Mouse (Mus musculus): ENCODE measurements around the gene Mrrf. TPM values are rescaled to one million over a fixed set of nuclear protein-coding genes. Genes with fewer than 3 reads are reported as not detected.
"Not testable (repeated sequence)": the region's sequence is repeated elsewhere in the genome, so short reads cannot be mapped to it uniquely, and the experiment has no call there.

Gene Mrrf
- polyA plus RNA-seq, 1 experiment = 21.1 TPM

DNA sequence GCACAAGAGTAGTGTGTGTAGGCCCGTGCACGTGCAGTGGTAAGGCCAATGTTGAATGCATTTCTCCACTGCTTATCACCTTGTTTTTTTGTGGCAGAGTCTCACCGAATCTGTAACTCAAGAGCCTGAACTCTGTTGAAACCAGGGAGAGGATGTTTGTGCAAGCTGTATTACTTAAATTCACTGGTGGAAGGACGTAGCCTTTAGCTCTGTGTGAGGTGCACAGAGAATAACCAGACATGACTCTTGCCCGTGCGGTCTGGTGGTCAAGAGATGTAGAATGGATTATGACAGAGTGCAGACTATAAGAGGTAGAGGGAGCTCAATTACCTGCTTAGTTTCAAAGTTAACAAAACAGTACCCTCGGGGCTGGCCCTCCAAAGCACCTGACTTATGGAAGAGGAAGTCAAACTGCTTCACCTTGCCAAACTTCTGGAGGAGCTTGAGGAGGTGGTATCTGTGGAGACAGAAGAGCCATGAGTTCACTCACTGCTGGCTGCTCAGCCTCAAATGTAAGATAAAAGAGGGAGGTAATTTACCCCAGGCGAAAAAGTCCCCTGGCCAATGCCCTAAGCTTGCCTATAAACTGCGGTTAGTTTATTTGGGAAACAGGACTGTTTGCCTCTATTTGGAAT lies 9.3 kb upstream of the Mrrf start:
- H3K4me1 ChIP-seq (ENCODE audit: control insufficient read depth, insufficient read depth, low read length) = no peaks in the 10 kb centered on the region; the same call in 1 of the 2 replicates
- H3K27ac ChIP-seq (ENCODE audit: insufficient read depth, low read length) = no peak overlapping the region
- TF ChIP-seq CTCF (IDR thresholded peaks at IDR 0.05; ENCODE audit: extremely low read depth, insufficient read depth, low read length) = no peak
- TF ChIP-seq POLR2A (IDR thresholded peaks at IDR 0.05; ENCODE audit: extremely low read depth, insufficient read depth, low read length) = no peak
- H3K4me3 ChIP-seq (ENCODE audit: insufficient read depth, low read length) = no peak overlapping the region

DNA sequence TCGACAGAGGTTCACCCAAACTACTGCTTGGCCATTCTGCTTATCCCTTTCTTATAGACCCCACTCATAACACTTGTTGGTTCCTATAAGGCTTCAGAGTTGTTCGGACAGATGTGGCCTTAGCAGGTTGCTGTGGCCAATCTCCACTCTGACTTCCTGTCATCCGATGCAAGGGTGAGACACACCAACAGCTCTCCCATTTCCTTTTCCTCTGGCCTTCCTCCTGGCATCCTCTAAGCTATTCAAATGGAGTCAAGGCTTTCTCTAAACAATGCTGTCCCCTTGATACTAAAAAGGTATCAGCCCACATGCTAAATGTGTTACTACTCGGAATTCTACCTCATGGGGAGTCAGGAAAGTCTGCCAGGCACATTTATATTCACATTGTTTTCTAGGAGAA lies 8.2 kb upstream of the Mrrf start:
- Histone ChIP-seq H3K4me1 (ENCODE audit: control insufficient read depth, insufficient read depth, low read length) (no peaks in the 10 kb centered on the region; the same call in 1 of the 2 replicates), H3K27ac (ENCODE audit: insufficient read depth, low read length) (no peak overlapping the region), H3K4me3 (ENCODE audit: insufficient read depth, low read length) (no peak overlapping the region)
- TF ChIP-seq POLR2A (IDR thresholded peaks at IDR 0.05; ENCODE audit: extremely low read depth, insufficient read depth, low read length) = no peak
- no peak for TF ChIP-seq CTCF (IDR thresholded peaks at IDR 0.05; ENCODE audit: extremely low read depth, insufficient read depth, low read length)

DNA sequence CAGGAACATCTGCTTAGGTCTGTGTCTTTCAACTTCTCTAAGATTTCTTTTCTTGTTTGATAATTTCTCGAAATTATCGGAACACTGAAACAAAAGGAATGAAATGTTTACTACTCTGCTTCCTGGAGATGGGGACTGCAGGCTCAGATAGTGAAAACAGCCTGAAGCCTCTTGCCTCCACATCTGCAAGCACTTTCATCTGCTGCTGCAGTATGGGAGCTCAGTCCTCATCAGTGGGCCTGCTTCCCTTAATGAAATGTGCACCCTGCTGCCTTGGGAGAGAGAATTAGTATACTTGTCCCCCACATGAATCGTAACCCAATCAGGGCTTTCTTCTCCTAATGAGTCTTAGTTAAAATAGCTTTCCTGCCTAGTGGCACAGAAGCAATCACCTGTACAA lies 7.1 kb upstream of the Mrrf start:
- Histone ChIP-seq H3K27ac (ENCODE audit: insufficient read depth, low read length) (no peak overlapping the region), H3K4me1 (ENCODE audit: control insufficient read depth, insufficient read depth, low read length) (no peaks in the 10 kb centered on the region; the same call in 1 of the 2 replicates), H3K4me3 (ENCODE audit: insufficient read depth, low read length) (no peak overlapping the region)
- no peak for TF ChIP-seq CTCF (IDR thresholded peaks at IDR 0.05; ENCODE audit: extremely low read depth, insufficient read depth, low read length)
- TF ChIP-seq POLR2A (IDR thresholded peaks at IDR 0.05; ENCODE audit: extremely low read depth, insufficient read depth, low read length) = no peak

DNA sequence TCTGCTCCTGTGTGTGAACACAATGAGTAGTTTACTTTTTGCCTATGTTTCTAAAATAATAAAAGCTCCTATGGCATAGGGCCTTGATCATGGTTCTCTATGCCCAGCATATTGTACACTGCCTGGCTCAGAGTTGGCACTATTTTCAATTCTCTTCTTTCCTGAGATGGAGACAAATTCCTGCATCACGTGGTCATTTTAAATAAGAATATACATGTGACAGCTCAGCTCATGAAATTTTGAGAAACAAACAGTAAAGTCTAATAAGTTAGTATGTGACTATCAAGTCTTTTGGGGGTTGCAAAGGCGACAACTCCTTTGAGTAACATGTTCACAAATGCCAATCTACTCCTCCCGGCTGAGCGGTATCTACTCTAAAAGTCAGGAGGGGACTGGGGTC lies 302 bp upstream of the Mrrf start:
- TF ChIP-seq CTCF (IDR thresholded peaks at IDR 0.05; ENCODE audit: extremely low read depth, insufficient read depth, low read length) (no peak), POLR2A (IDR thresholded peaks at IDR 0.05; ENCODE audit: extremely low read depth, insufficient read depth, low read length) (no peak)
- peak overlapping the region; percentile 97 for H3K27ac ChIP-seq (ENCODE audit: insufficient read depth, low read length)
- peak overlapping the region; percentile 93 for H3K4me3 ChIP-seq (ENCODE audit: insufficient read depth, low read length)
- peaks cover 2% of the 10 kb centered on the region; the same call in 1 of the 2 replicates for H3K4me1 ChIP-seq (ENCODE audit: control insufficient read depth, insufficient read depth, low read length)

DNA sequence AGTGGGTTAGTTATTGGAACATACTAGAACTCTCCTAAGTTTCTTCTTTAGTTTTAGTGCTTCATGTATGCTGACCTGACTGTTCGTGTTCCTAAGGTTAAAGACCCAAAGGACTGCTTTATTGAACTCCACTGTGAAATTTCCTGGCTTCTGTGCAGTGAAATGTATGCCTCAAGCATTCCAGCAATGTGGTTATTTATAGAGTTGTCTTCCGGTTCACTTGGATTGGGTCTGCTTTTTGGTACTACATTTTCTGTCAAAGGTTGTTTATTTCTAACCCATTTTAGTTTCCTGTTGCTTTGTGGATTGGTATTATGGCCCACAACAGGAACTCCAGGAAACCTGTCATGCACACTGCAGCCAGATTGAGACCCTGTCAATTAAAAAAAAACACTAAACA lies 2.9 kb downstream of the Mrrf start:
- no peak for TF ChIP-seq CTCF (IDR thresholded peaks at IDR 0.05; ENCODE audit: extremely low read depth, insufficient read depth, low read length)
- TF ChIP-seq POLR2A (IDR thresholded peaks at IDR 0.05; ENCODE audit: extremely low read depth, insufficient read depth, low read length) = no peak
- H3K27ac ChIP-seq (ENCODE audit: insufficient read depth, low read length) = no peak overlapping the region
- H3K4me3 ChIP-seq (ENCODE audit: insufficient read depth, low read length) = no peak overlapping the region
- peaks cover 2% of the 10 kb centered on the region; the same call in 1 of the 2 replicates for H3K4me1 ChIP-seq (ENCODE audit: control insufficient read depth, insufficient read depth, low read length)

DNA sequence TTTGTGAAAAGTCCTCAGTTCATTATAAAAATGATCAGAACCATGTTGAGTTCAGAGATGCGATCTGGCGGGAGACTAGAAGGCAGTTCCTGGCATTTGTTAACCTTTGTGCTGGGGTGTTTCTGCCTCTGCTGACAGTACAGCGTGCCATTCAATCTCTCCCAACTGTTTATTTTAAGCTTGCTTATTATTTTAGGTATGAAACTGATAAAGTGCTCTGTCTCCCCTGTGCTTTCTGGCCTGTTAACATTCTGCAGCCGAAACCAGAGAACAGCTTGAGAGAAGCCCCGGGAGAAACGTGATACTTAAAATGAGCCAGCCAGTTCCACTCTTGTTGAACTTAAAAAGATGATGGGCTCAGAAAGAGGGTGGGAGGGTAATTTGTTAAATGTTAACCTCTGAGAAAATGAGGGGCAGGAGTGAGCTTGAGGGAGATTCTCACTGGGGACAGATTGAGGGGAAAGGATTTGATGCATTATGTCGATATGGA lies 12.7 kb downstream of the Mrrf start:
- Histone ChIP-seq H3K4me3 (ENCODE audit: insufficient read depth, low read length) (no peak overlapping the region), H3K4me1 (ENCODE audit: control insufficient read depth, insufficient read depth, low read length) (no peaks in the 10 kb centered on the region), H3K27ac (ENCODE audit: insufficient read depth, low read length) (no peak overlapping the region)
- no peak for TF ChIP-seq POLR2A (IDR thresholded peaks at IDR 0.05; ENCODE audit: extremely low read depth, insufficient read depth, low read length)
- no peak for TF ChIP-seq CTCF (IDR thresholded peaks at IDR 0.05; ENCODE audit: extremely low read depth, insufficient read depth, low read length)

DNA sequence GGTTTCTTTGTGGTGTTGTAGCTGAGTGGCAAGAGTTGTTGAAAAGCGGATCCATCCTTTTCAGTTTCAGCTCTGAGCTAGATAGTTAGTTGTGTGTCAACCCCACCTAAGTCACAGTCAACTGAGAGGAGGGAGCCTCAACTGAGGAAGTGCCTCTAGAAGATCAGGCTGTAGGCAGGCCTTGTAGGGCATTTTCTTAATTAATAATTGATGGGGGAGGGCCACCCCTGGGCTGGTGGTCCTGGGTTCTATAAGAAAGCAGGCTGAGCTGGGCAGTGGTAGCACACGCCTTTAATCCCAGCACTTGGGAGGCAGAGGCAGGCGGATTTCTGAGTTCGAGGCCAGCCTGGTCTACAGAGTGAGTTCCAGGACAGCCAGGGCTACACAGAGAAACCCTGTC lies 16.2 kb downstream of the Mrrf start:
- H3K4me3 ChIP-seq (ENCODE audit: insufficient read depth, low read length); H3K27ac ChIP-seq (ENCODE audit: insufficient read depth, low read length); H3K4me1 ChIP-seq (ENCODE audit: control insufficient read depth, insufficient read depth, low read length): not testable (repeated sequence)

DNA sequence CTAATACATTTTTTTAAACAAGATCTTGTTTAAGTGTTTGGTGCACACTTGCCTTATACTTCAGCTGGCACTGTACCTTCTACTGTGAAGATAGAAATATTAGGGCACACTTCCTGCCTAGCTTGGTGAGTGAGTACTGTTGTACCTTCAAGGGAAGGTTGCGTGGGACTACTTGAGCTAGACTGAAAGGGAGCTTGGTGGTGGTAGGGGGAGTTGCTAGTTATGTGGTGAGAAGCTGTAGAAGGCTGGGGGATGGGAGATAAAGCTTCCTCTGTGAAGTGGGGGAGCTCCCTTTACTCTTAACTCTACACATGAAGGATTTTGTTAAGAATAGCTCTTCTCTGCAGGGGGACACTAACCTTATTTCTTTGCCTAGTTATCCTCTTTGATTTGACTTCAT lies 21.3 kb downstream of the Mrrf start:
- H3K4me3 ChIP-seq (ENCODE audit: insufficient read depth, low read length) = no peak overlapping the region
- H3K27ac ChIP-seq (ENCODE audit: insufficient read depth, low read length) = no peak overlapping the region
- TF ChIP-seq CTCF (IDR thresholded peaks at IDR 0.05; ENCODE audit: extremely low read depth, insufficient read depth, low read length) = no peak
- TF ChIP-seq POLR2A (IDR thresholded peaks at IDR 0.05; ENCODE audit: extremely low read depth, insufficient read depth, low read length) = no peak
- no peaks in the 10 kb centered on the region; the same call in 1 of the 2 replicates for H3K4me1 ChIP-seq (ENCODE audit: control insufficient read depth, insufficient read depth, low read length)

DNA sequence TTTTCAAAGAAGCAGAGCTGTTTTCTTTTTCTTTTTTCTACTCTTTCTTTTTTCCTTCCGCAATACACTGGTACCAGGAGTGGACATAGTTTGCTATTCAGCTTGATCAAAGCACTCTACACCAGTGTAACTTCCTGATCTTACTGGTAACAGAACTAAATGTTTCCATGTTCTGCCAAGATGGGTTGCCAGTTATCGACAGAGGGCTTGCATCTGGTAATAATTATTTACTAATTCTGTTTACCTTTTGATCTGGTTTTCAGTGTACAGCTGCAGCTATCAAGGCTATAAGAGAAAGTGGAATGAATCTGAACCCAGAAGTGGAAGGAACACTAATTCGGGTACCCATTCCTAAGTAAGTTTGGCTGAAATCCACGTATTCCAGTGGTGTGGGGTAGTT lies 23.1 kb downstream of the Mrrf start:
- H3K4me1 ChIP-seq (ENCODE audit: control insufficient read depth, insufficient read depth, low read length) = no peaks in the 10 kb centered on the region; the same call in 1 of the 2 replicates
- H3K4me3 ChIP-seq (ENCODE audit: insufficient read depth, low read length) = no peak overlapping the region
- H3K27ac ChIP-seq (ENCODE audit: insufficient read depth, low read length) = no peak overlapping the region
- TF ChIP-seq POLR2A (IDR thresholded peaks at IDR 0.05; ENCODE audit: extremely low read depth, insufficient read depth, low read length) (no peak), CTCF (IDR thresholded peaks at IDR 0.05; ENCODE audit: extremely low read depth, insufficient read depth, low read length) (no peak)

DNA sequence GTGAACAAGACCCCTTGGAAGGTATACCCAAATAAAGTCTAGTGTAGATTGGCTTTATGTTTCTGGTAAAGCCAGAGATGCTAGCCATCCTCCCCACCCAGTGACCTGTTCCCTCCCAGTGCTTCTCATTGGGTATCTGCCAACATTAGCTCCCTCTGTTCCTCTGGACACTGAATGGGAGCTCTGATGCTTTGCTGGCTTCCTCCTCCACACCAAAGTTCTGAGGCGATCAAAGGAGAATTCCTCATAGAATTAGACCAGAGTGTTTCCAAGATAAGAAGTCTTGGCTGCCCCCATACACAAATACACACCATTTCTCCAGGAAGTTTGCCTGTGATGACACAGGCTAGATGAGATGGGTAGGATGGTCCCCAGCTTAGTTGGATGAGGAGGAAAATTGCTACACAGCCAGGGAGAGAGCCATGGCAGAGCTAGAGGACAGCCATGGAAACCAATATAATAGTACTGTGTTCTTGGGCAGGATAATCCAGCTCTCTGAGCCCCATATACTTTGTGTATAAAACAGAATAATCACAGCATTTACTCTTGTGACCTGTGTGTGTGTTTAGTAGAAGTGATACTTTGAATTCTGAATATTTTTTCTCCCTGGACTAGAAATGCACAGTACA lies 31.9 kb downstream of the Mrrf start:
- Histone ChIP-seq H3K27ac (ENCODE audit: insufficient read depth, low read length) (no peak overlapping the region), H3K4me3 (ENCODE audit: insufficient read depth, low read length) (no peak overlapping the region), H3K4me1 (ENCODE audit: control insufficient read depth, insufficient read depth, low read length) (peaks cover 2% of the 10 kb centered on the region; the same call in 1 of the 2 replicates)
- TF ChIP-seq POLR2A (IDR thresholded peaks at IDR 0.05; ENCODE audit: extremely low read depth, insufficient read depth, low read length) (no peak), CTCF (IDR thresholded peaks at IDR 0.05; ENCODE audit: extremely low read depth, insufficient read depth, low read length) (no peak)

Measured in cortical plate, adult 2 months (tissue).